Mouse (Mus musculus): ENCODE measurements around the gene Dhrs7b. TPM values are rescaled to one million over a fixed set of nuclear protein-coding genes. Genes with fewer than 3 reads are reported as not detected.
"Not testable (repeated sequence)": the region's sequence is repeated elsewhere in the genome, so short reads cannot be mapped to it uniquely, and the experiment has no call there.

Gene Dhrs7b
- polyA plus RNA-seq, 1 experiment: 19.8 TPM

- Histone ChIP-seq H3K27ac (ENCODE audit: control insufficient read depth, insufficient read depth, low read depth, low read length) (peak overlapping the region; percentile 95), H3K27me3 (ENCODE audit: control insufficient read depth, insufficient read depth, low read length) (no peaks in the 10 kb centered on the region), H3K4me1 (ENCODE audit: control insufficient read depth, insufficient read depth, low read length) (peaks cover 14% of the 10 kb centered on the region), H3K36me3 (ENCODE audit: control insufficient read depth, insufficient read depth, low read length) (peaks cover 1% of the 10 kb centered on the region; the same call in 1 of the 2 replicates), H3K4me3 (ENCODE audit: control insufficient read depth, low read depth, low read length) (peak overlapping the region; percentile 97)
- TF ChIP-seq POLR2A (IDR thresholded peaks at IDR 0.05; ENCODE audit: control insufficient read depth, low read depth, low read length) (no peak), CTCF (IDR thresholded peaks at IDR 0.05; ENCODE audit: control insufficient read depth, insufficient read depth, insufficient replicate concordance, low read depth, low read length) (peak; percentile 50; the same call in 1 of the 2 replicates)
Measured at GRCm38 (mm10) chr11:60879423-60879822, 49.0 kb downstream of the Dhrs7b start.

GRCm38 (mm10) chr11:60880559-60880958 is 50.1 kb downstream of the Dhrs7b start:
- TF ChIP-seq CTCF (IDR thresholded peaks at IDR 0.05; ENCODE audit: control insufficient read depth, insufficient read depth, insufficient replicate concordance, low read depth, low read length) (no peak), POLR2A (IDR thresholded peaks at IDR 0.05; ENCODE audit: control insufficient read depth, low read depth, low read length) (no peak)
- H3K27ac ChIP-seq (ENCODE audit: control insufficient read depth, insufficient read depth, low read depth, low read length): no peak overlapping the region
- no peaks in the 10 kb centered on the region for H3K27me3 ChIP-seq (ENCODE audit: control insufficient read depth, insufficient read depth, low read length)
- H3K4me1 ChIP-seq (ENCODE audit: control insufficient read depth, insufficient read depth, low read length): peaks cover 14% of the 10 kb centered on the region
- H3K4me3 ChIP-seq (ENCODE audit: control insufficient read depth, low read depth, low read length): no peak overlapping the region
- H3K36me3 ChIP-seq (ENCODE audit: control insufficient read depth, insufficient read depth, low read length): peaks cover 1% of the 10 kb centered on the region; the same call in 1 of the 2 replicates

- TF ChIP-seq POLR2A (IDR thresholded peaks at IDR 0.05; ENCODE audit: control insufficient read depth, low read depth, low read length) (no peak), CTCF (IDR thresholded peaks at IDR 0.05; ENCODE audit: control insufficient read depth, insufficient read depth, insufficient replicate concordance, low read depth, low read length) (no peak)
- Histone ChIP-seq H3K27ac (ENCODE audit: control insufficient read depth, insufficient read depth, low read depth, low read length) (no peak overlapping the region), H3K4me3 (ENCODE audit: control insufficient read depth, low read depth, low read length) (no peak overlapping the region), H3K36me3 (ENCODE audit: control insufficient read depth, insufficient read depth, low read length) (peaks cover 1% of the 10 kb centered on the region; the same call in 1 of the 2 replicates), H3K27me3 (ENCODE audit: control insufficient read depth, insufficient read depth, low read length) (no peaks in the 10 kb centered on the region), H3K4me1 (ENCODE audit: control insufficient read depth, insufficient read depth, low read length) (peaks cover 8% of the 10 kb centered on the region; the same call in 1 of the 2 replicates)
Measured at GRCm38 (mm10) chr11:60882386-60882785, 52.0 kb downstream of the Dhrs7b start.

- H3K36me3 ChIP-seq (ENCODE audit: control insufficient read depth, insufficient read depth, low read length); H3K4me3 ChIP-seq (ENCODE audit: control insufficient read depth, low read depth, low read length); H3K4me1 ChIP-seq (ENCODE audit: control insufficient read depth, insufficient read depth, low read length); H3K27ac ChIP-seq (ENCODE audit: control insufficient read depth, insufficient read depth, low read depth, low read length); H3K27me3 ChIP-seq (ENCODE audit: control insufficient read depth, insufficient read depth, low read length): not testable (repeated sequence)
Measured at GRCm38 (mm10) chr11:60886986-60887385, 56.6 kb downstream of the Dhrs7b start.

GRCm38 (mm10) chr11:60889861-60890260 is 59.4 kb downstream of the Dhrs7b start:
- Histone ChIP-seq H3K27me3 (ENCODE audit: control insufficient read depth, insufficient read depth, low read length) (no peaks in the 10 kb centered on the region), H3K4me3 (ENCODE audit: control insufficient read depth, low read depth, low read length) (no peak overlapping the region), H3K36me3 (ENCODE audit: control insufficient read depth, insufficient read depth, low read length) (no peaks in the 10 kb centered on the region), H3K27ac (ENCODE audit: control insufficient read depth, insufficient read depth, low read depth, low read length) (no peak overlapping the region), H3K4me1 (ENCODE audit: control insufficient read depth, insufficient read depth, low read length) (no peaks in the 10 kb centered on the region)
- TF ChIP-seq CTCF (IDR thresholded peaks at IDR 0.05; ENCODE audit: control insufficient read depth, insufficient read depth, insufficient replicate concordance, low read depth, low read length) (no peak), POLR2A (IDR thresholded peaks at IDR 0.05; ENCODE audit: control insufficient read depth, low read depth, low read length) (no peak)

GRCm38 (mm10) chr11:60890286-60890685 is 59.9 kb downstream of the Dhrs7b start:
- H3K27ac ChIP-seq (ENCODE audit: control insufficient read depth, insufficient read depth, low read depth, low read length): no peak overlapping the region
- TF ChIP-seq CTCF (IDR thresholded peaks at IDR 0.05; ENCODE audit: control insufficient read depth, insufficient read depth, insufficient replicate concordance, low read depth, low read length) (no peak), POLR2A (IDR thresholded peaks at IDR 0.05; ENCODE audit: control insufficient read depth, low read depth, low read length) (no peak)
- no peak overlapping the region for H3K4me3 ChIP-seq (ENCODE audit: control insufficient read depth, low read depth, low read length)
- no peaks in the 10 kb centered on the region for H3K4me1 ChIP-seq (ENCODE audit: control insufficient read depth, insufficient read depth, low read length)
- no peaks in the 10 kb centered on the region for H3K27me3 ChIP-seq (ENCODE audit: control insufficient read depth, insufficient read depth, low read length)
- no peaks in the 10 kb centered on the region for H3K36me3 ChIP-seq (ENCODE audit: control insufficient read depth, insufficient read depth, low read length)

- Histone ChIP-seq H3K36me3 (ENCODE audit: control insufficient read depth, insufficient read depth, low read length) (no peaks in the 10 kb centered on the region), H3K27ac (ENCODE audit: control insufficient read depth, insufficient read depth, low read depth, low read length) (no peak overlapping the region)
- TF ChIP-seq CTCF (IDR thresholded peaks at IDR 0.05; ENCODE audit: control insufficient read depth, insufficient read depth, insufficient replicate concordance, low read depth, low read length): no peak
Measured at GRCm38 (mm10) chr11:60890744-60891143, 60.3 kb downstream of the Dhrs7b start.

GRCm38 (mm10) chr11:60895915-60896314 is 65.5 kb downstream of the Dhrs7b start:
- H3K27ac ChIP-seq (ENCODE audit: control insufficient read depth, insufficient read depth, low read depth, low read length): no peak overlapping the region
- no peaks in the 10 kb centered on the region for H3K36me3 ChIP-seq (ENCODE audit: control insufficient read depth, insufficient read depth, low read length)
- H3K4me3 ChIP-seq (ENCODE audit: control insufficient read depth, low read depth, low read length): no peak overlapping the region
- TF ChIP-seq POLR2A (IDR thresholded peaks at IDR 0.05; ENCODE audit: control insufficient read depth, low read depth, low read length) (no peak), CTCF (IDR thresholded peaks at IDR 0.05; ENCODE audit: control insufficient read depth, insufficient read depth, insufficient replicate concordance, low read depth, low read length) (no peak)
- H3K27me3 ChIP-seq (ENCODE audit: control insufficient read depth, insufficient read depth, low read length): no peaks in the 10 kb centered on the region
- H3K4me1 ChIP-seq (ENCODE audit: control insufficient read depth, insufficient read depth, low read length): peaks cover 12% of the 10 kb centered on the region

More at GRCm38 (mm10) chr11:60890744-60891143, 60.3 kb downstream of the Dhrs7b start:
- H3K4me1 ChIP-seq (ENCODE audit: control insufficient read depth, insufficient read depth, low read length): no peaks in the 10 kb centered on the region
- H3K27me3 ChIP-seq (ENCODE audit: control insufficient read depth, insufficient read depth, low read length): no peaks in the 10 kb centered on the region
- no peak overlapping the region for H3K4me3 ChIP-seq (ENCODE audit: control insufficient read depth, low read depth, low read length)
